Mouse (Mus musculus): ENCODE measurements at regions not wholly inside any gene's neighbourhood (a gene's known extent, or its start where the extent isn't known, plus 50 kb on each side); places are given as distances from the start of the nearest gene placed in this dataset.

DNA sequence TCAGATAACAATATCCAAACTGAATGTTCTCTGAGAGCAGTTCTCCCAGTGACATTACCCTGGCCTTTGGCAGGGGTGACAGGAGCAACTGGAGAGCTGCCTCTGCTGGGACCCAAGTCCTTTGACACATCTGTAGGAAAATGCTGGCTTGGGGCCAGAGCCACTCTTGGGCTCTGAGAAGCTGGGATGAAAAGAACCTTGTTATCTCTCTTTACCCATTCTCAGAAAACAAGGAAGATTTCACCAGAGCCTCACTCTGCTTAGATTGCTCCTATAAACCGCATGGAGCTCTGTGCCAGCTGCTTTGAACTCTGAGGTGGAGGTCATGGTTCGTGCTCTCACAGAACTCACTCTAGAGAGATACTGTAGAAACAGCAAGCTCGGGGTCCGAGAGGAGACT lies 71.7 kb upstream of the Jak1 start:
- Histone ChIP-seq H3K36me3 (no peaks in the 10 kb centered on the region), H3K27me3 (no peaks in the 10 kb centered on the region), H3K4me1 (0 out of 2 replicates have a peak, but pooled peaks cover 5% of the 10 kb centered on the region), H3K4me3 (no peak overlapping the region), H3K4me2 (no peak overlapping the region), H3K27ac (no peak overlapping the region), H3K9ac (no peak overlapping the region), H3K9me3 (no peaks in the 10 kb centered on the region)
- ATAC-seq (ENCODE audit: insufficient number of reproducible peaks, insufficient read depth, low FRiP score, low TSS enrichment, low read depth): no peak
- WGBS: 61% methylated on average over 4 of the region's 4 CpGs

DNA sequence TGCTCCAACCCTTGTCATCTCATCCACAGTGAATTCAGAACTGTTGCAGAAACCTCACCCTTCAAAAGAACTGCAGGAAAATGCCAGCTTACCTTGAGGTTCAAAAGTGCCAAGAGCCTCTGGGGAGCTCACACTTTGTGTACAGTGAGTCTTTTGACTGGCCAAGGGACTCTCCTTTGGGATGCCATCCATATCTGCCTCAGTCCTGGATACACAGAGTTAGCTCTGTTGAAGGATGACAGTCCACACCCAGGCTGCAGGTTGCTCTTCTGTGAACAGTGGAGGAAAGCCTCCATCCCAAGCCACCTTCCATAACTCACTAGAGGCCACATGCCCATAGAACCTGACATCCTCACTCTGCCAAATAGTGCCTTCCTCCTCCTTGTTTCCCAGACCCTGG lies 71.3 kb upstream of the Jak1 start:
- Histone ChIP-seq H3K27me3 (no peaks in the 10 kb centered on the region), H3K4me1 (0 out of 2 replicates have a peak, but pooled peaks cover 5% of the 10 kb centered on the region), H3K4me2 (no peak overlapping the region), H3K9me3 (no peaks in the 10 kb centered on the region), H3K36me3 (no peaks in the 10 kb centered on the region), H3K9ac (no peak overlapping the region), H3K4me3 (no peak overlapping the region), H3K27ac (no peak overlapping the region)
- ATAC-seq (ENCODE audit: insufficient number of reproducible peaks, insufficient read depth, low FRiP score, low TSS enrichment, low read depth): no peak

DNA sequence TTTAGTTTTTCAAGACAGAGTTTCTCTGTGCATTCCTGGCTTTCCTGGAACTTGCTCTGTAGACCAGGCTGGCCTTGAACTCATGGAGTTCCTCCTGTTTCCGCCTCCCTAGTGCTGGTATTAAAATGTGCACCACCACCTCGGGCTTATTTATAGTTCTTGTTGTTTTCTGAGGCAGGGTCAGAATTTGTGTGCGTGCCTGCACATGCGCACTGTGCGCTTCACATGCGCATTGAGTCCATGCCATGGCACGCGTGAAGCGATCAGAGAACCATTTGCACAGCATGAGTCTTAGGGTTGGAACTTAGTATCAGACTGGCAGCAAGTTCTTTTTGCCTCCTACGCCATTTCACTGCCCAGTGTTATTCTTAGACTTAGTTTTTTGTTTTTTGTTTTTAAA lies 68.8 kb upstream of the Jak1 start:
- Histone ChIP-seq H3K4me1 (0 out of 2 replicates have a peak, but pooled peaks cover 5% of the 10 kb centered on the region), H3K27me3 (no peaks in the 10 kb centered on the region), H3K9me3 (no peaks in the 10 kb centered on the region), H3K4me3 (no peak overlapping the region), H3K4me2 (no peak overlapping the region), H3K36me3 (no peaks in the 10 kb centered on the region), H3K27ac (no peak overlapping the region), H3K9ac (no peak overlapping the region)
- 91% methylated on average over 10 of the region's 10 CpGs for WGBS
- no peak for ATAC-seq (ENCODE audit: insufficient number of reproducible peaks, insufficient read depth, low FRiP score, low TSS enrichment, low read depth)

DNA sequence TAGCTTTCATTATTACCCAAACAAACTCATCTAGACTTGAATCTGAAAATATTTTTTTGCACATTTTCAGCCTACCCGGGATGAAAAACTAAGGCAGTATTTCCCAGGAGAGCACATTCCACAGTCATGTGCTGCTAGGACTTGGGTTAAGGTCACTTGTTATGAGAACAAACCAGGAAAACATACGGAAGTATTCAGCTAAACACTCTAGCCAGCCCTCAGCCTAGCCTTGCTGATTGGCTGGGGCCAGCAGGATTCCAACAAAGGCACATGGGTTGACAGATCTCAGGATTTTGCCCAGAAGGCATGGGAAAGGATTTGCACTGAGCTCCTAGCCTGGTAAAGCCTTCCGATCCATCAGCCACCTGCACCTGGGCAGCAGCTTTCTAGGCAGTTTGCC lies 68.0 kb upstream of the Jak1 start:
- ATAC-seq (ENCODE audit: insufficient number of reproducible peaks, insufficient read depth, low FRiP score, low TSS enrichment, low read depth): no peak
- H3K4me1 ChIP-seq: 0 out of 2 replicates have a peak, but pooled peaks cover 8% of the 10 kb centered on the region
- no peaks in the 10 kb centered on the region for H3K9me3 ChIP-seq
- H3K9ac ChIP-seq: no peak overlapping the region
- H3K27me3 ChIP-seq: no peaks in the 10 kb centered on the region
- H3K27ac ChIP-seq: no peak overlapping the region
- H3K36me3 ChIP-seq: no peaks in the 10 kb centered on the region
- WGBS: 31% methylated on average over 3 of the region's 3 CpGs
- H3K4me3 ChIP-seq: no peak overlapping the region
- no peak overlapping the region for H3K4me2 ChIP-seq

DNA sequence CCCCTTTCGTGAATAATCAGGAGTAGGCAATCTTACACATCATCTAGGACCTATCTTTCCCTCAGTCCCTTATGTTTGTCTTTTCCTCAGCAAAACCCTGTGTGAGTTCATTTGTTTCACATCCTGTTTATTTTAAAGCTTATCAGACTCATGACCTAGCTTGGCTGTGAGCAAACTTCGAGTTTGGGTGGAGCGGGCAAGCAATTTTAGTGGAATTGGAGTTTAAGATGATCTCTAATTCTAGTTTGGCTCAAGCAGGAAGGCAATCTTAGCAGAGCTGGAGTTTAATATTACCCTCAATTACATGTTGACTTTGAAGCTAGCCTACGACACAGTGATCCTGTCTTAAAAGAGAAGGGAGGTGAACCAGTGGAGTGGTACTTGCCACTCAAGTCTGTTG lies 66.1 kb upstream of the Jak1 start:
- WGBS: 78% methylated on average over 4 of the region's 4 CpGs
- H3K27ac ChIP-seq: no peak overlapping the region

DNA sequence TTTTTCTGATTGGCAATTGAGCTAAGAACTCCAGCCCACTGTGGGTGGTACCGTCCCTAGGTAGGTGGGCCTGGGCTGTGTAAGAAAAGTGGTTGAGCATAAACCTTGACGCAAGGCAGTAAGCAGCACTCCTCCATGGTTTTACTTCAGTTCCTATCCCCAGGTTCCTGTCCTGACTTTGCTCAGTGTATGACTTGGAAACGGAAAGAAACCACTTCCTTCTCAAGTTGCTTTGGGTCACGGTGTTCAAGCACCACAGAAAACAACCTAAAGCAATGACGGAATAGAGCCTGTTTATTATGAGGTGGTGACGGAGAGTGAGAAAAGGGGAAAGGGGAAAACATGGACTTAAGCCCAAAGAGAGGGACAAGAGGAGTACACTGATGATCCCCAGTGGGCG lies 64.0 kb upstream of the Jak1 start:
- no peak for ATAC-seq (ENCODE audit: insufficient number of reproducible peaks, insufficient read depth, low FRiP score, low TSS enrichment, low read depth)
- no peak overlapping the region for H3K9ac ChIP-seq
- no peaks in the 10 kb centered on the region for H3K27me3 ChIP-seq
- H3K4me1 ChIP-seq: 0 out of 2 replicates have a peak, but pooled peaks cover 8% of the 10 kb centered on the region
- H3K27ac ChIP-seq: no peak overlapping the region
- WGBS: 80% methylated on average over 7 of the region's 7 CpGs
- H3K4me3 ChIP-seq: no peak overlapping the region
- H3K36me3 ChIP-seq: no peaks in the 10 kb centered on the region
- H3K9me3 ChIP-seq: no peaks in the 10 kb centered on the region
- H3K4me2 ChIP-seq: no peak overlapping the region

More for the DNA sequence above, 66.1 kb upstream of the Jak1 start:
- ATAC-seq (ENCODE audit: insufficient number of reproducible peaks, insufficient read depth, low FRiP score, low TSS enrichment, low read depth): no peak
- H3K4me1 ChIP-seq: 0 out of 2 replicates have a peak, but pooled peaks cover 8% of the 10 kb centered on the region
- H3K4me2 ChIP-seq: no peak overlapping the region
- H3K4me3 ChIP-seq: no peak overlapping the region
- no peaks in the 10 kb centered on the region for H3K36me3 ChIP-seq
- H3K9ac ChIP-seq: no peak overlapping the region
- H3K27me3 ChIP-seq: no peaks in the 10 kb centered on the region
- no peaks in the 10 kb centered on the region for H3K9me3 ChIP-seq

DNA sequence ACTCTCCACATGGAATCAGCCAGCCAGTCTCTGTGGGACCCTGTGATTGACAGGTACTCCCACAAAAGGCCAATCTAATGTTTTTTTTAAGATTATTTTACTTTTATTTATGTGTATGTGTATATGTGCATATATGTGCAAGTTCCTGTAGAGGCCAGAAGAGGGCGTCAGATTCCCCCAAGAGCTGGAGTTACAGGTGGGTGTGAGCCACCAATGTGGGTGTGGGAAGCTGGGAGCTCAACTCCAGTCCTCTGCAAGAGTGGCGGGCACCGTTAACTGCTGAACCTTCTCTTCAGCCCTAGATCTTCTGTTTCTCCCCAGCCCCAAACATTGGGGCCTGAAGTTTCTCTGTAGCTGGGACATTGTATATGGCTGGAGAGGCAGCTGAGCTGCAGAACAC lies 61.0 kb upstream of the Jak1 start:
- Histone ChIP-seq H3K36me3 (no peaks in the 10 kb centered on the region), H3K9ac (no peak overlapping the region), H3K4me3 (no peak overlapping the region), H3K27me3 (no peaks in the 10 kb centered on the region), H3K9me3 (no peaks in the 10 kb centered on the region), H3K27ac (no peak overlapping the region), H3K4me2 (no peak overlapping the region), H3K4me1 (0 out of 2 replicates have a peak, but pooled peaks cover 3% of the 10 kb centered on the region)
- WGBS: 80% methylated on average over 3 of the region's 3 CpGs
- no peak for ATAC-seq (ENCODE audit: insufficient number of reproducible peaks, insufficient read depth, low FRiP score, low TSS enrichment, low read depth)

DNA sequence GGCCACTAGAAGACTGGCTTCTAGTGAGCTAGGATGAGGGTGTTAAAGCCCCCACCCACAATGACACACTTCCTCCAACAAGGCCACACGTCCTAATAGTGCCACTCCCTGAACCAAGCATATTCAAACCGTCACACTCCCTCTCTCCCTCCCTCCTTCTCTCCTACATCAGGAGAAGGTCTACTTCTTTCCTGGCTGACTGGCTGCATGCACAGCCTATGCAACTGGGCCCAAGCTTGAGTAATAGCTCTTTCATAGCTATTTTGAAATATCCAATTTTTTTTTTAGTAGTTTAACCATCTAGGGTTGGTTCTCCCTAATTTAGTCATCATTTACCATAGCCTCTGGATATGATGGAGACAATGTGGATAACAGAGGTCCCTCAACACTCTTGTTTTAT lies 56.6 kb upstream of the Jak1 start:
- H3K9ac ChIP-seq: no peak overlapping the region
- no peaks in the 10 kb centered on the region for H3K27me3 ChIP-seq
- H3K4me3 ChIP-seq: no peak overlapping the region
- no peaks in the 10 kb centered on the region for H3K4me1 ChIP-seq
- no peak overlapping the region for H3K27ac ChIP-seq
- no peak overlapping the region for H3K4me2 ChIP-seq
- WGBS: 79% methylated on average over 2 of the region's 2 CpGs
- no peaks in the 10 kb centered on the region for H3K9me3 ChIP-seq
- H3K36me3 ChIP-seq: no peaks in the 10 kb centered on the region
- no peak for ATAC-seq (ENCODE audit: insufficient number of reproducible peaks, insufficient read depth, low FRiP score, low TSS enrichment, low read depth)

DNA sequence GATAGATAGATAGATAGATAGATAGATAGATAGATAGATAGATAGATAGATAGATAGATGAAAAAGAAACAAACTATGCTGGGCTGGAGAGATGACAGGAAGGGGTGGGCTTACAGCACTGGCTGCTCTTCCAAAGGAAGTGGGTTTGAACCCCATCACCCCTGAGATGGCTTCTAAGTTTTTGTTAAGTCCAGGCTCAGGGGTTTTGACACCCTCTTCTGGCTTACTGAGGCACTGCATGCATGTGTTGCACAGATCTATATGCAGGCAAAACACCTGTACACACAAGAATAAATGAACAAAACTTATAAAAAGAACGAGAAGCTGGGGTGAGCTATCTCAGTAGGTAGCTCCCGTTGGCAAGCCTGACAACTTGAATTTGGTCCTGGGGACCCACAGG lies 55.5 kb upstream of the Jak1 start:
- no peak overlapping the region for H3K4me2 ChIP-seq
- no peaks in the 10 kb centered on the region for H3K4me1 ChIP-seq
- no peaks in the 10 kb centered on the region for H3K36me3 ChIP-seq
- H3K9me3 ChIP-seq: no peaks in the 10 kb centered on the region
- no peak overlapping the region for H3K27ac ChIP-seq
- no peak overlapping the region for H3K9ac ChIP-seq
- H3K4me3 ChIP-seq: no peak overlapping the region
- no peaks in the 10 kb centered on the region for H3K27me3 ChIP-seq
- WGBS: 80% methylated on average over 2 of the region's 2 CpGs
- no peak for ATAC-seq (ENCODE audit: insufficient number of reproducible peaks, insufficient read depth, low FRiP score, low TSS enrichment, low read depth)

DNA sequence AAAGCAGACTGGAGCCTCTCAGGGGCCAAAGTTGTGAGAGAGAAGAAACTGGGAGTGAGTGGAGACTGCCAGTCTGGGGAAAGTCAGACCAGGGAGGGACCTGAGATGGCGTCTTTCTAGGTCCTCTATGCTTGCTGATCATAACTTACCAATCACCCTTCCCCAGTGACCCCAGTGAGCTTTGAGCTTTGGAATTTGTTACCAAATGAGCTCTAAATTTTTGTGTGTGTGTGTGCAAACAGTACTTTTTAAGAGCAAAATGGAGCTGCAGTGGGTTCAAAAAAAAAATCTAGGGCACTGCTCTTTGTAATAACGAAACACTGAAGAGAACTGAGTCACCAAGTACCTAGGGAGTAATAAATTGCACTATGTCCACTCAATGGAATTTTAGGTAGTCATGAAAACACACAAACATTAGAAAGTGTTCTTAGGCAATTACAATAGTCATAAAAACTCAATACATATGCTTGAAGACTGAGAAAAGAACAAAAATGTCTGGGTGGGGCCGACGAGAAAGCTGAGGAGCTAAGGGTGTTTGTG lies 54.7 kb upstream of the Jak1 start:
- no peak overlapping the region for H3K4me2 ChIP-seq
- no peaks in the 10 kb centered on the region; the same call in 1 of the 2 replicates for H3K9me3 ChIP-seq
- ATAC-seq (ENCODE audit: insufficient number of reproducible peaks, insufficient read depth, low FRiP score, low TSS enrichment, low read depth): no peak
- H3K27me3 ChIP-seq: 0 out of 2 replicates have a peak, but pooled peaks cover 3% of the 10 kb centered on the region
- H3K9ac ChIP-seq: no peak overlapping the region
- H3K4me3 ChIP-seq: no peak overlapping the region
- WGBS: 80% methylated on average over 4 of the region's 4 CpGs
- no peaks in the 10 kb centered on the region for H3K4me1 ChIP-seq
- H3K36me3 ChIP-seq: no peaks in the 10 kb centered on the region
- H3K27ac ChIP-seq: no peak overlapping the region

DNA sequence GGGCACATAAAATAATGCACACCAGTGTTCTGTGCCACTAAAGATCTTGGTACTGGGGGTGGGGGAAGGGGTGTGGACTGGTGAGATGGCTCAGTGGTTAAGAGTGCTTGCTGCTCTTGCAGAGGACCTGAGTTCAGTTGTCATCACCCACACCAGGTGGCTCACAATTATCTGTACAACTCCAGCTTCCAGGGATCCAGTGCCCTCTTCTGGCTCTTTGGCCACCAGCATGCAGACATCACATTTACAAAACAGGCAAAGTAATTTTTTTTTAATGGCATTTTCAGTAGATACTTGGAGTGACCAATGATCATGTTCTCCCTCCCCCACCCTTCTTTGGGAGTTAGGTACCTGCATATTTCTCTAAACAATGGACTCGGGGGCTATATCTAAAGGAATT lies 53.8 kb upstream of the Jak1 start:
- Histone ChIP-seq H3K27me3 (peaks cover 9% of the 10 kb centered on the region; the same call in 1 of the 2 replicates), H3K27ac (no peak overlapping the region), H3K4me1 (no peaks in the 10 kb centered on the region), H3K4me2 (no peak overlapping the region), H3K36me3 (no peaks in the 10 kb centered on the region), H3K9ac (no peak overlapping the region), H3K9me3 (no peaks in the 10 kb centered on the region; the same call in 1 of the 2 replicates), H3K4me3 (no peak overlapping the region)
- WGBS: 81% methylated on average over 1 of the region's 1 CpGs
- no peak for ATAC-seq (ENCODE audit: insufficient number of reproducible peaks, insufficient read depth, low FRiP score, low TSS enrichment, low read depth)

DNA sequence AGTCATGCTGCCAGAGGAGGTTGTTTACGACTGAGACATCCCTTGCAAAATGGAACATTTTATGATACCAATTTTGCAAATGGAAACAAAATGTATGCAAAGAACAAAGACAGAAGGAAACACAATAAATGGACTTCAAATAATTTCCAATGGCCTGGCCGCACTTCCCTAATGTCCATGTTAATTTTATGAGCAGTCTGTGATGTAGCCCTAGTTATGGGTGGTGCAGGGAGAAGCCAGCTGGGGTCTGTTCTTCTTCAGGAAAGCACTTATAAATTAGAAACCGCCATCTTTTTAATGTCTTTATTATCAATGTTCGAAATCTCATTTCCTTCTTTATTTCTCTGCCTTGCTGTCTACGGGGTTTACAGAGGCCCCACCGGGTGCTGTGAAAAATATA lies 51.0 kb upstream of the Jak1 start:
- ATAC-seq (ENCODE audit: insufficient number of reproducible peaks, insufficient read depth, low FRiP score, low TSS enrichment, low read depth): no peak
- Histone ChIP-seq H3K4me2 (no peak overlapping the region), H3K9me3 (no peaks in the 10 kb centered on the region; the same call in 1 of the 2 replicates), H3K27ac (no peak overlapping the region), H3K4me1 (no peaks in the 10 kb centered on the region), H3K9ac (no peak overlapping the region), H3K27me3 (peaks cover 15% of the 10 kb centered on the region; the same call in 1 of the 2 replicates), H3K4me3 (no peak overlapping the region), H3K36me3 (no peaks in the 10 kb centered on the region)
- 81% methylated on average over 6 of the region's 6 CpGs for WGBS
